Mouse (Mus musculus): ENCODE results near the gene Map4k5.

- TF ChIP-seq CTCF (IDR thresholded peaks at IDR 0.05; ENCODE audit: borderline replicate concordance, extremely low read depth, insufficient read depth, insufficient read length) (no peak), POLR2A (IDR thresholded peaks at IDR 0.05; ENCODE audit: borderline replicate concordance, extremely low read depth, insufficient read depth, insufficient read length, poor library complexity, severe bottlenecking) (no peak)
These were observed 54.6 kb downstream of the Map4k5 start for GRCm38 (mm10) chr12:69838376-69838775.

Measured in brain, embryonic 14.5 days (tissue).